Mouse (Mus musculus) adrenal gland, adult 2 months (tissue): ENCODE data around the gene Slc25a41. TPM values are rescaled to one million over a fixed set of nuclear protein-coding genes. Genes with fewer than 3 reads are reported as not detected.
A peak's percentile ranks its signal among the peaks of the same experiment; 100 is the strongest.

ENCODE experiments used
- DNase-seq: peaks from one replicate; pipeline ENCODE4 v3.0.0; 2021
- polyA plus RNA-seq: library from polyadenylated mRNA; depleted of rRNA; stranded (reverse); fragments of >200 nt; gene quantifications from 2 replicates; pipeline ENCODE4 v1.2.3, GENCODE M21; 2012
- total RNA-seq, 2 experiments: library from RNA; stranded (reverse); gene quantifications; 2 replicates each; pipeline ENCODE4 v1.2.3; 2021

The Slc25a41 gene
- total and polyA plus RNA-seq, 3 experiments, result 0.18 TPM; not detected in 2

DNA sequence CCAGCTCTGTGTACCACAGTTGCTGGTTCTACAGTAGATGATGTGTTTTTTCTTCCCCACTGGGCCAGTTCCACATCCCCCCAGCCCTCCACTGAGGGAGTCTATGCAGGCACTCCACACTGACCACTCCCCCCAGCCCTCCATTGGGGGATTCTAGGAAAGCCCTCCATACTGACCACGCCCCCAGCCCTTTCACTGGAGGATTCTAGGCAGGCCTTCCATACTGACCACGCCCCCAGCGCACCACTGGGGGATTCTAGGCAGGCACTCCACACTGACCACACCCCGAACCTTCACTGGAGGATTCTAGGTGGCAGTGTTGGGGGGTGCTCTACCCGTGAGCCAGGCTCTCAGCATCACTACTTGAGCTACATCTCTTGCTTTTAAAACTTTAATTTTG lies 6.0 kb upstream of the Slc25a41 start:
- no peak for DNase-seq

DNA sequence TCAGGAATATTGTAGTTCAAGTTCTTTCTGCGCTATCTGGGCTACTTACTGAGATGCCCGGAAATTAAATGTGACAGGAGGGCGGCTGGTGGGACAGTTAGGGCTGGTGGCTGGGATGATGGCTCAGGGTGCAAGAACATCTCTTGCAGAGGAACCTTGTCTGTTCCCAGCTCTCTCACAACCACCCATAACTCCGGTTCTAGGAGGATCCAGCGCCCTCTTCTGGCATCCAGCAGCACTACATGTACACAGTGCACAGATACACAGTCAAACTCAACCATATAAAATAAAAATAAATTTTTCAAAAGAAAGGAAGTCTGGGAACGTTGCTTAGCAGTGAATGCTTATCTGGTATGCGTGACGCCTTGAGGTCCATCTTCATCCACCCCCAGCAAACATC lies 2.5 kb downstream of the Slc25a41 start:
- no peak for DNase-seq

DNA sequence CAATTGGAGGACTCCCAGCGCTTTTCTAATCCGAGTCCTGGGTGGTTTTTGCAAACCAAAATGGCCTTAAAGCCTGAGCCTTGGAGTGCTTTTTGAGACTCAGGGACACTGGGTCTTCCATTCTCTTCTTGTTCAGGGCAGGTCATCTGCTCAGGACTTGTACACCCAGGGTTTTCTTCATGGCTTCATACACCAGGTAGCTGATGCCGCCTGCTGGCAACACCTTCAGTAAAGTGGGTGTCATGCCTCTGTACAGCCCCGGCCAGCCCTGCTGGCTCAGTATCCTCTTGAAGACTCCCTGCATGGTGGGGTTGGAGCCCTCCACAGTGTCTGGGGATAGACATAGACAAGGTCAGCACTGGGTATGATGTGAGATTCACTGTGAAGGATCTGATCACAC lies 8.6 kb downstream of the Slc25a41 start:
- DNase-seq, result no peak

DNA sequence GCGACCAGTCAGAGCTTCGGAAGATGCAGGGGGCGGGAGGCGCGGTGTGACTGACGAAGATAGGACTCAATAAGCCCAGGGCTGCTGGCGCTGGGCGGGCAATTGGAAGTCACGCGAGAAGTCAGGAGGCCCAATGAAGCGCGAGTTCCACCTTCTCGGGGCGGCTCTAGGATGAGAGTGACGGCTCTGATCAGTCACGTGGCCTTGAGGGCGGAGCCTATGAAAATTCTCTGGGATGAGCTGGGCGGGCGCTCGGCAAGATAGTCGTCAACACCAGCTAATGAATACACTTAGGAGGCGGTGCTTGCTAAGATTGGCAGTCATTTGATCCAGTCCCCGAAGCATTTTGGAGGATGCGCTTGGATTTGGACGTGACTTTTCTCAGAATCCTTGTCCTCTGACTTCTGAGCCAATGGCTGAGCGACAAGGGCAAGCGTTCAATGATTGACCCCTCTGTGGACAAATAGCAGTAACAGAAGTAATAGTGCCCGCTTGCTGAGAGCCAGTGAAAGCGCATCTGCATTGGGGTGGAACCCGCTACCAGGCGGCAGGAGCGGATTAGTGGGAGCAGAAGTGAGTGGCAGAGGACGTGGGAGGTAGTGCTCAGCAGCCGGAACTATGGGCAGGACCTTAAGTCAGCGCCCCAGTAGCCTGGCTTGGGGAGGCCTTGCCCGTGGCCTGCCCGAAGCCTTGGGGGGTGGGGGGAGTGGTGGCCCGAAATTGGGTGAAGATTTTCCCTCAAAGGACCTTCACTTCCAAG lies 9.6 kb downstream of the Slc25a41 start:
- DNase-seq, result peak; percentile 99

DNA sequence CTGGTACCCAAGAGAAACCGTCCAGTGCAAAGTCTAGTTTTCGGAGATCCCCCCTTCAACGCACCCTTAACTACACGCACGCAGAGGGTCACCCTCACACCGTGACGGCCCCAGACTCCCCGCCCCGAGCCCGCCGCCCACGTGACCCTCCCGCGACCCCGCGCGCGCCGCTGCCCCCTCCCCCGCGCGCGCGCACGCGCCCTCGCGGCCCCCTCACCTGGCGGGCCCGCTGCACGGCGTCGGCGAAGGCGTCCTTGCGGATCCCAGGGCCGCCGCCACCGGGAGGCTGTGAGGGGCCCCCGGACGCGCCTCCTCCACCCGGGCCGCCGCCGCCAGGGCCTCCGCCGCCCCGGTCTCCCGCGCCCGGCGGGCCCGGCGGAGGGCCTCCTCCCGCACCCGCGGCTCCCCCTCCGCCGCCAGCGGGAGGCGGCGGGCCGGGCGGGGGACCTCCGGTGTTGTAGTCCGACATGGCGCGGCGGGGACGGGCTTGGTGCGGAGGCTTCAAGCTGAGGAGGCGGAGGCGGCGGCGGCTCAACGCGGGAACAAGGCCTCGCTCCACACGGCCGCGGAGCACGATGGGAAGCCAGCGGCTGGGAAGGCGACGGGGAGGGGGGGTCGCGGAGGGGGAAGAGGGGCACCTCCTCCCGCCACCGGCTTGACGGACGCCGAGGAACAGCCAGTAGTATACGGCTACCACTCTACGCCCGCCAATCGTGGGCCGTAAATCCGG lies 10.4 kb downstream of the Slc25a41 start, which contains the start of gene Khsrp:
Gene Khsrp (minus strand): TSS at position 592 of the 730 bp plus-strand sequence.
- DNase-seq, result peak; percentile 54

DNA sequence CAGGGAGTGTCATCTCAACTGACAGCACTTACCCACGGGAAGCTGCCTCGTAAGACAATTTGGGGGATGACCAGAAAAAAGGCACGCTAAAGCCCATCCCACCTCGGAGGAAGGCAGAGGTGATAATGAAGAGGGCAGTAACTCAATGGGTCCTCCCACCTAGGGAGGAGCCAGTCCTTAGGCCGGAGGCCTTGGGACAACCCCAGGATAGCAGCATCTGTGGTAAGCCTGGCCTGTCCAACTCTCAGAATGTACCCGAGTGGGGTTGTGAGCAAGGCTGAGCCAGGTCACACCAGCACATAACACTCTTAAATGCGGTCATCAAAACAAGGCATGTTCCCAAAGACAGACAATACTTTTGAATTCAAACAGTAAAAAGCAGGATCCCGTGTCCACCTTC lies 11.8 kb downstream of the Slc25a41 start:
- DNase-seq, result peak; percentile 58

DNA sequence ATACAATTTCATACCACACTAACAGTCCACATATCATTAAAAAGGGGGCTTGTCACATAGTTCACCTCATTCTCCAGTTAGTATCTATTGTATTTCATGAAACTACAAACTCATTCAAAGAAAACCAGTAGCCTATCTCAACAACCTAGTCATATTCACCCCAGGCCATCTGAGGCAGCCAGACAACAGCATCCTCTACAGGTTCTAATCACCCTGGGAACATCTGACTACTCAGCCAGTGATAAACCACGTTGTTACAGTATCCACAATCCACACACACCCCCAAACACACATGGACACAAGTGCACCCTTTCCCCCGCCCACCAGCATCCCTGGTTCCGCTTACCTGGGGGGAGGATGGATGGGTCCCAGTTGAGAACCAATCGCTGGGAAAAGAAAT lies 14.0 kb downstream of the Slc25a41 start:
- DNase-seq, result no peak

DNA sequence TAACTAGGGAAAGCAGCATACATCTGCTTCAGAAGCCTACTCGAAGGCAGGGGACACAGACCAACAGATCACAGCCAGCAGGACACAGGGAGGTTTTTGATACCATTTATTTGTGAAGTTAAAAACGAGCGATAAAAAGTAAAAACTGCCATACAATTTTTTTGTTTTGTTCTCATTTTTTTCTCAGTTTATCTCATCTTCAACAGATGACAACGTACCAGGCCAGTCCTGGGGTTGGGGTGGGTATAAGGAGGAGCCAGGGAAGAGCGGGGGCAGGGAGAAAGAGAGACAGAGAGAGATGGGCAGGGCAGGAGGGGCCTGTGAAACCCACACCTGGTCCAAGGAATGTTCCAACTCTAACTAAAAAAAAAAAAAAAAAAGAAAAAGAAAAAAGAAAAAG lies 20.5 kb downstream of the Slc25a41 start:
- DNase-seq, result no peak

DNA sequence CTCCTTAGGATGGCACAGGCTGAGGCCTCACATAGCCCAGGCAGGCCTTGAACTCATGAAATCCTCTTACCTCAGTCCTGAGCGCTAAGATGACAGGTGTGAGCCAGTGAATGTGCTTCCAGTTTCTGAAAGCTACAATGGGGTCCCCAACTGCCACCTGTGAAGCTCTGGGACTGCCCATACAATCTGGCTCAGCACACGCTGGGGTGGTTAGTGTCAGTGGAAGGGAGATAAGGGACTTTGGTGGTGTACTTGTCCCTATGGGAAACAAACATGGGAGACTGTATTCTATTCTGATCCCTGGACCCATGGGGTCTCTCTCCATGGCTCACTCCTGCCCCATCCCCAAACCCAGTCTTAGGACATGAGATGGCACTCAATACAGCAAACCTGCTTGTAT lies 21.8 kb downstream of the Slc25a41 start:
- DNase-seq, result no peak

DNA sequence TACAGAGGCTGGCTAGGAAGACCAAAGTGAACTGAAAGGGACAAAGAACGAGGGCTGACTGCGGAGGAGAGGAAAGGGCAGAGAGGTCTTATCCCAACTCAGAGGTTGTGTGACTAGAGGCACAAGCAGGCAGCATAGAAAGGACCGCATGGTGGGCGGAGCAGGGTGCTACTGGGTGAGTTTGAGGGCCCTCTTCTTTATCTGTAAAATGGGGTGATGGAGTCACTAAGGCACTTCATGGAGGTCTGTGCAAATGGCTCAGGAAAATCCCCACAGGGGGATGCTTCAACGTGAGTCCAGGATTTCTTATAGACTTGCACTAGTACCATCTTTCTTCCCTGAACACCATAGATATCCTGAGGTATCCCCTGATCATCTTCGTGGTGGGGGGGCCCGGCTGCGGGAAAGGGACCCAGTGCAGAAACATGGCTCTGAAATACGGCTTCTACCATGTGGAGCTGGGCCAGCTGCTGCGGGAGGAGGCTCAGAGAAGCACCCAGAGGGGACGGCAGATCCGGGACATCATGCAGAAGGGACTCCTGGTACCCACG lies 29.1 kb downstream of the Slc25a41 start:
- DNase-seq, result no peak

DNA sequence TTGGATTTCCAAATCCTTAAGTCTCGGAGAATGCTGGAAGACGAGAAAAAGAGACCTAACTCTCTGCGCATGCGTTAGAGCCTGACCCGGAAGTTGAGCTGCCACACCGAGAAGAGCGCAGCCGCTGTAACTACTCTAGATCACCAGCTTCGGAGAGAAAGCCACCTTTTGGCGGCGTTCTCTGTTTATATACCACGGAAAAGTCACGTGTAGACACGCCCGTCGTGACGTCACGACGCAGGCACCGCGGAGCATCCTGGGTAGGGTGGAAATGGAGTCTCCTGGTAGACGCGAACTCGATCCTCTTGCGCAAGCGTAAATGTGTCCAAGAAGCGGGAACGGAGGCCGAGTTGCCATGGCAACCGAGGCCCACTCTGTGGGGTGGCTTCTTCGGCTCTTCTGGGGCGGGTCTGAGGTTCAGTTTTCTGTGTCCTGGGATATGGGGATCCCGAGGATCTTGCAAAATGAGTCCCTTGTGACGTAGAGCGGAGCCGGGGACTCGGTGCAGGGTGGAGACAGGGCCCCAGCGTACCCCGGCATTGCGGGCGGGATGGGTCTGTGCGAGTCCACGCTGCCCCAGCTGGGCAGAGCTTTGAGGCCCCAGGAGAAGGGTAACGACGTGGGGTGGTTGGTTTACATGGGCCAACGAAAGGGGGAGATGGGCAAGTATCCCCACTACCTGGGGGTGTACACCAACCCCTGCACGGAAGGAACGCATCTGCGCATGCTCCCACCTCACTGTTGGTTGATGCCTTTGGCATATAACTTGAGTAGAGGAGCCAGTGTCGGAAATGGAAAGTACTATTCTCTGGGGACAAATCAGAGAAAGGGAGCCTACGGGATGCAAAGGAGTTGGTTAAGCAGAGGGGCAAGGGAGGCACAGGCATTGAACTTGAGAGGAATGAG lies 30.0 kb downstream of the Slc25a41 start, which contains the start of the genes Gtf2f1 and Gm17949:
Gene Gtf2f1 (minus strand): TSS at position 53 of the 906 bp plus-strand sequence.
Gene Gm17949 (plus strand): TSS at position 234 of the 906 bp plus-strand sequence.
- DNase-seq, result peak; percentile 96

DNA sequence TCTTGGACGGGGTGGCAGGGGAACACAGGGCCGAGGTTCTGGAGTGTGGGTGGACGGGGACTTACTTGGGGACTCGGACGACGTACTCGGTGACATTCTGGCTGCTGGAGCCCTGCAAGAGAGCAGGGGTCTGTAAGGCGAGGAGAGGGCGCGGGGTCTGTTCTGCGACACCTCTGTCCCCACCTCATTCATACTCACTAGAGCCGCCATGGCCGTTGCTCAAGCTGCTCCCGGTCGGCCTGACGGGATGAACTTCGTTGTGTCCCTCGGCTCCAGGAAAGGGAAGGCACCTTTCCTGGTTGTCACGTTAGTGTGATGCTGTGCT lies 30.6 kb downstream of the Slc25a41 start:
- DNase-seq, result no peak

DNA sequence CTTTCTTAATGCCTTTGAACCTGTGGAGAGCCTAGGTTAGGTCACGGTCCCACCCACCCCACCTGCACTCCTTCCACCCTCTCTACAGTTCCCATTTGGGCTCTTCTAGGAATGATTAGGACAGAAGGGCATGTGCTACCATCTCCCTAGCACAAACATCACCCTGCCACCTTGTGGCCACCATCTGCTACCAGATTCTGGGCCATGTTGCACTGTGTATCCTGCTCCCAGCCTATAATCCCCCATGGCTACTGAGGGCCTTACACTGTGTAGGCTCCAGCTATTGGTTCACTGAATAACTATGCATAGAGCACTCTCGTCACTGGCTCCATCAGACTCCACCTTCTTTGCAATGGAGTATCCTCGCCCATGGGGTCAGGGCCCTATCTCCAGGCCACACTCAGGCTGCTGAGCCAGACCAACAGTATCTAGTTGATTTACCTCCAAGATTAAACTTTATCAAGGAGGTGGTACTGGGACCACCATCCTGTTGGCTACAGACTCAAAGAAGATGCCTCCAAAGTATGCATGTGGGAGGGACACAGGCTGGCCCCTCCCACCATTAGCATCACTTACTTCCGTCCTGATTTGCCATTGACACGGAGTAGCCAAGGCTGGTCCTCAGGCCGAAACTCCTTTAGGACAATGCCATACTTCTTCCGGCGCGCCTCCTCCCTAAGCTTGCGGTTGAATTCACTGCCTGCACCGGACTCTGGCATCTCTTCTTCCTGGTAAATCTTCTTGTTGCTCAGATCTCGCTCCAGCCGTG lies 34.1 kb downstream of the Slc25a41 start:
- DNase-seq, result no peak

DNA sequence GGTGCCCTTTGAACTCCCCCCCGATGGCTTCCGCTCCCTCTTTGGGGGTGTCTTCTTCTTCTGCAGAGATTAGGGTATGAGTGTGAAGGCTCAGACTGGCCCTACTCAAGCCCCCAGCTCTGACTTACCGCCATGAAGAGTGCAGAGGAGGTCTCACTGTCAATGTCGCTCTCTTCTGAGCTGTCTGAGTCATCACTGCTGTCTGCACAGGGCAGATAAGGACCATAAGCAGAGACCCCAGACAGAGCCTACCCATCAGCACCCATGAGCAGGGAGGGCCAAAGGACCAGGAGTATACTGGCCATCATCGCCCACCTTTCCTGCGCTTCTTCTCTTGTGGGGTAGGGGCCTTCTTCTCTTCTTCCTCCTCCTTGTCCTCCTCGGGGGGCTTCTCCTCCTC lies 37.5 kb downstream of the Slc25a41 start:
- DNase-seq, result no peak

DNA sequence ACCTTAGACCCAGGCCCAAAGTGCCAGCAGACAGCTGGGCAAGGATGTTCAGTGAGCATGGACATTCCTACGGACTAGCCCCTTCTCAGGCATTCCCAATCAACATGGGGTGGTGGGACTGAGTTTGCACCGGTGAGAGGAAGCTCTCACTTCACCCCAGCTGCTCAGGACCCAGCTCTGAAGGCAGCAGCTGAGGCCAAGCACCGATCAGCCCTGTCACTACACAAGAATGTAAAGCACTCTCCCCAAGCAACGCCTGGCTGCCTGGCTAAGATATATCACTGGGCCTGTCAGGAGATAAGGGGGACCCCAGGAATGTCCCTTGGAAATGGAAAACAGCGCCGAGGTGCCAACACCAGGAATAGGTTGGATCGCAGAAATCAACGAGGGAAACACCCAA lies 40.2 kb downstream of the Slc25a41 start:
- DNase-seq, result no peak

DNA sequence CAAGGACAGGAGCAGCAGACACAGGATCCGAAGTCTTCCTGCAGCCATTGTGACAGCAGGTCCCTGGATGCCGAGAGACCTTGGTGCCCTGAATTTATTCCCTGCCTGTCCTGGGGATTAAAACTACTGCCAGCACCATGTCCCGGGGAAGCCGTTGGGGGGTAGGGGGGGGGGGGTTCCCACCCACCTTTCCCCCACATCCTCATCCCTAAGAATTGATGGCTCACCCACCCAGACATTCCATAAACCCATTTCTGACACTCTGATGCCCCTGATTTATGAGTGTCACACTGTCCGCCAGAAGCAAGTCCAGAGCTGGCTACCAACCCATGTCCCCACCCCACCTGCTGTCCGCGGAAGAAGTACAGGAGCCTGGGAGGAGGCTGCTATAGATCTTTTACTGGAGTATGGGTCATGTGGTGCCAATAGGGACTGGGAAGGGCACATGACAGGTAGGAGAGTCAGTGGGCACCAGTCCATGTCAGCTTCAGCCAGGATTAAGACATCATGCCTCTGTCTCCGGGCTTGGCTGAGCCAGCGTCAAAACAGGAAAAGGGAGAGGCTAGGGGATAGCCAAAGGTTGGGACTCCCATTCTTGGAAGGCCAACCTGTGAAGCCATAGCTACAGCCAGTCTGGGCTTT lies 41.4 kb downstream of the Slc25a41 start, which contains the start of gene Pspn:
Gene Pspn (minus strand): TSS at position 51 of the 642 bp plus-strand sequence.
- peak; percentile 48 for DNase-seq

DNA sequence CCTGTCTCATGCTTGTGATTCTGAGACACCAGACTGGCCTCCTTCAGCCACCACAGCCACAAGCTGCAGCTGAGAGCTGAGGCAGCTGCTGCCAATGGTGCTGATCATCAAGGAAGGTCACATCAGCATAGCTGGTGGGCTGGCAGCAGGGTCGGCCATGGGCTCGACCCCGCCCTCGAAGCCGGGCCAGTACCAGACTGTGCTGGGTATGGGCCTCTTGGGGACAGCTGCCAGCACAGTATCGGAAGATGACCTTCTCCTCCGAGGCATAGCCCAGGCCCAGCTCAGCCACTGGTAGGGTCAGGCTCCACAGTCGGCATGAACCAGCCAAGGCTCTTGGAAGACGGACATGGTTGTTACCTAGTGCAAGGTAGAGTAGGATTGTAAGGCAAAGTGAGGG lies 42.0 kb downstream of the Slc25a41 start:
- peak; percentile 77 for DNase-seq

DNA sequence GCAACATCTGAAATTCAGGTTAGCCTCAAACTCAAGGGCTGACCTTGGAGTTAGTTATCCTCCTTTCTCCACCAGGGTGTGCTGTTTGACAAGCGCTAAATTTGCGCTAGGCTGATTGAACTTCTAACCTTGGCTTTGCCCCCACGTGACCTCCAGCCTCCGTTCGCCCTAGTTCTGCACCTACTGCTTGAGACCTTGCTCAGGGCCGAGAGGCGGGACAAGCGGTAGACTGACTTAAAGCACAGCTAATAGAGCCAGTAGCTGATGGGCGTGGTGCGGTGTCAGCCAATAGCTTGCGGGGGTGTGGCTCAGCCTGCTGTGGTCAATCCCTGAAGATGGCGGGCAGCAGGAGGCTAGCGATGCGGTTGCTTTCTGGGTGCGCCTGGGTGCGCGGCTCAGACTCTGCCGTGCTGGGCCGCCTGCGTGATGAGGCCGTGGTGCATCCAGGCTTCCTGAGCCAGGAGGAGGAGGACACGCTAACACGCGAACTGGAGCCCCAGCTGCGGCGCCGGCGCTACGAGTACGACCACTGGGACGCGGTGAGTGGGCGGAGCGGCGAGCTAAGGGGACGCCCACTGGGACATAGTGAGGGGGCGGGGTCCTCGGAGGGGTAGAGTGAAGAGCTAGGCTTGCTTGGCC lies 44.3 kb downstream of the Slc25a41 start, which contains the start of gene Alkbh7:
Gene Alkbh7 (plus strand): TSS at position 311 of the 639 bp plus-strand sequence.
- peak; percentile 98 for DNase-seq

DNA sequence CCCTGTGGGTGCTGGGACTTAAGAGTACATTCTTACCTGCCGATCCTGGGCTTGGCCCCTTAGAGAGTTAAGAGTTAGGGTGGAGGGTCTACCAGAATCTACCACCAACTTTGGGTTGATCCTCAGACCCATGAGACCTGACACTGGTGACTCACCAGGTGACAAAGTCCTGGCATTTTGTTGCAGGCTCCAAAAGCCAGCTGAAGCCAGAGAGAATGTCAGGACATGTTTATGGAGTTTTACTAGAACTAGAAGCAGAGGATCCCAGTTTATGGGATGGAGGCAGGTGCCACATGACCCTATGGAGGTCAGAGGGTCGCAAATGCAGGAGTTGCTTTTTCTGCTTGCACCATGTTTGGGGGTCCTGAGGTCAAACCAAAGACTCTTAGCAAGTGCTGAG lies 44.9 kb downstream of the Slc25a41 start:
- DNase-seq, result peak; percentile 66

DNA sequence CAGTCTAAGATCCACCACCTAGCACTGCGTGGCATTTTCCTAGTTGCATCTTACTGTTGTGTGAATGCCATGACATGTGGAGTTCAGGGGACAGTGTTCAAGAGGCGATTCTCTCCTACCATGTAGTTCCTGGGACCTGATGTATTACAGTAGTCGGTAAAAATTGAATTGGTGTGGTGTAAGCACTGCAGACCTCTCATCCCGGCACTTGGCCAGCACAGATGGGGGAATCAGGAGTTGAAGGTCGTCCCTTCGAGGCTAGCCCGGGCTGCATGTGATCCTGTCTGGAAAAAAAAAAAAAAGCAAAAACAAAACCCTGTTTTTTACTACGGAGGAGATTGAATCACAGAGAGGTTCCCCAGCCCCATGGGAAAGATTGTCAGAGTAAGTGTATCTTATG lies 46.4 kb downstream of the Slc25a41 start:
- DNase-seq, result peak; percentile 65
